Mouse (Mus musculus): ENCODE measurements at regions not wholly inside any gene's neighbourhood (a gene's known extent, or its start where the extent isn't known, plus 50 kb on each side); places are given as distances from the start of the nearest gene placed in this dataset.

GRCm38 (mm10) chr7:125281371-125281770, 163.1 kb upstream of the Kdm8 start:
- no peak for ATAC-seq

- ATAC-seq = no peak
Observed at GRCm38 (mm10) chr7:125295226-125295625, 149.2 kb upstream of the Kdm8 start.

- no peak for ATAC-seq
Observed at GRCm38 (mm10) chr7:125308433-125308832, 136.0 kb upstream of the Kdm8 start.

- ATAC-seq = no peak
Observed at GRCm38 (mm10) chr7:125310971-125311370, 133.5 kb upstream of the Kdm8 start.

- ATAC-seq = no peak
Observed at GRCm38 (mm10) chr7:125313604-125314003, 130.9 kb upstream of the Kdm8 start.

GRCm38 (mm10) chr7:125334769-125335168, 109.7 kb upstream of the Kdm8 start:
- ATAC-seq = no peak

- ATAC-seq = no peak
Observed at GRCm38 (mm10) chr7:125335586-125336165, 108.8 kb upstream of the Kdm8 start.

- ATAC-seq = no peak
Observed at GRCm38 (mm10) chr7:125336826-125337225, 107.7 kb upstream of the Kdm8 start.

- ATAC-seq = no peak
Observed at GRCm38 (mm10) chr7:125338177-125338751, 106.2 kb upstream of the Kdm8 start.

- ATAC-seq = no peak
Observed at GRCm38 (mm10) chr7:125340326-125340905, 104.1 kb upstream of the Kdm8 start.

- ATAC-seq = no peak
Observed at GRCm38 (mm10) chr7:125349606-125350005, 94.9 kb upstream of the Kdm8 start.

GRCm38 (mm10) chr7:125354211-125354610, 90.3 kb upstream of the Kdm8 start:
- ATAC-seq = no peak

- ATAC-seq = no peak
Observed at GRCm38 (mm10) chr7:125354956-125355355, 89.5 kb upstream of the Kdm8 start.

- no peak for ATAC-seq
Observed at GRCm38 (mm10) chr7:125358016-125358415, 86.5 kb upstream of the Kdm8 start.

- ATAC-seq = no peak
Observed at GRCm38 (mm10) chr7:125383021-125383420, 61.5 kb upstream of the Kdm8 start.

- no peak for ATAC-seq
Observed at GRCm38 (mm10) chr7:125384171-125384570, 60.3 kb upstream of the Kdm8 start.

GRCm38 (mm10) chr7:125392536-125392935, 51.9 kb upstream of the Kdm8 start:
- no peak for ATAC-seq

- ATAC-seq = no peak
Observed at GRCm38 (mm10) chr7:125393228-125393627, 51.2 kb upstream of the Kdm8 start.

GRCm38 (mm10) chr7:125393654-125394346, 50.7 kb upstream of the Kdm8 start:
- no peak for ATAC-seq

All from inflammation-experienced regulatory T-cells, adult 6 months (primary cell).